Mouse (Mus musculus) heart, adult 2 months (tissue): Measurements from ENCODE around the gene Proser2. TPM values are rescaled to one million over a fixed set of nuclear protein-coding genes. Genes with fewer than 3 reads are reported as not detected.

Experiments
- DNase-seq, 2 experiments: peaks; one replicate each; pipeline ENCODE4 v3.0.0; 2021
- H3K27ac ChIP-seq: fragments of 200-600 bp; 2 replicates; pipeline ENCODE4 v1.8.1; 2022
- H3K27me3 ChIP-seq: fragments of 200-500 bp; 2 replicates; pipeline ENCODE4 v1.6.1; 2012; ENCODE audit warnings: mild to moderate bottlenecking, low read length, inconsistent platforms, mixed read lengths; ENCODE audit not compliant: control insufficient read depth, insufficient read depth
- H3K36me3 ChIP-seq: fragments of 200-500 bp; 2 replicates; pipeline ENCODE4 v1.6.1; 2012; ENCODE audit warnings: low read length, inconsistent platforms; ENCODE audit not compliant: control insufficient read depth, insufficient read depth
- H3K4me1 ChIP-seq: fragments of 200-500 bp; 2 replicates; pipeline ENCODE4 v1.6.1; 2011; ENCODE audit warnings: low read length; ENCODE audit not compliant: control insufficient read depth, insufficient read depth
- H3K4me3 ChIP-seq: fragments of 200-600 bp; 2 replicates; pipeline ENCODE4 v1.8.1; 2022
- H3K79me2 ChIP-seq: fragments of 200-500 bp; replicated peaks from 2 replicates; pipeline ENCODE4 v1.6.1; 2012; ENCODE audit warnings: mild to moderate bottlenecking, inconsistent platforms, low read length, moderate library complexity, mixed read lengths; ENCODE audit not compliant: control insufficient read depth, insufficient read depth
- H3K9ac ChIP-seq: fragments of 200-500 bp; 2 replicates; pipeline ENCODE4 v1.6.1; 2012; ENCODE audit warnings: low read depth, mild to moderate bottlenecking, control low read depth, inconsistent platforms, low read length, mixed read lengths
- CTCF ChIP-seq: fragments of 200-600 bp; IDR thresholded peaks from 2 replicates; pipeline ENCODE4 v1.8.1; 2022; ENCODE audit warnings: antibody characterized with exemption, mild to moderate bottlenecking, moderate library complexity
- EP300 ChIP-seq: fragments of 200-500 bp; IDR thresholded peaks from 2 replicates; pipeline ENCODE4 v1.6.1; 2011; ENCODE audit warnings: low read depth, low read length, control low read depth; ENCODE audit not compliant: insufficient read depth
- POLR2A ChIP-seq: fragments of 200-500 bp; IDR thresholded peaks from 2 replicates; pipeline ENCODE4 v1.6.1; 2011; ENCODE audit warnings: mild to moderate bottlenecking, low read depth, low read length, control low read depth; ENCODE audit not compliant: insufficient read depth
- WGBS: fragments of 180-500 bp; shearing (Covaris S2); methylation state at CpG from one replicate; pipeline ENCODE4 v1.1.7; 2018; 5-methylcytosine and 5-hydroxymethylcytosine counted together
- intact Hi-C: fragments of 180-260 bp; cut with DNase I; formaldehyde crosslinking; loops from one replicate; pipeline ENCODE4 v1.15.1; 2025
- polyA plus RNA-seq: library from polyadenylated mRNA; depleted of rRNA; stranded (reverse); fragments of >200 nt; gene quantifications from 2 replicates; pipeline ENCODE4 v1.2.3, GENCODE M21; 2012; rRNA removed
- total RNA-seq, 2 experiments: library from RNA; stranded (reverse); gene quantifications; 2 replicates each; pipeline ENCODE4 v1.2.3; 2021

The Proser2 gene
- total and polyA plus RNA-seq, 3 experiments: 4.7 to 16.6 (median 12.2) TPM

DNA sequence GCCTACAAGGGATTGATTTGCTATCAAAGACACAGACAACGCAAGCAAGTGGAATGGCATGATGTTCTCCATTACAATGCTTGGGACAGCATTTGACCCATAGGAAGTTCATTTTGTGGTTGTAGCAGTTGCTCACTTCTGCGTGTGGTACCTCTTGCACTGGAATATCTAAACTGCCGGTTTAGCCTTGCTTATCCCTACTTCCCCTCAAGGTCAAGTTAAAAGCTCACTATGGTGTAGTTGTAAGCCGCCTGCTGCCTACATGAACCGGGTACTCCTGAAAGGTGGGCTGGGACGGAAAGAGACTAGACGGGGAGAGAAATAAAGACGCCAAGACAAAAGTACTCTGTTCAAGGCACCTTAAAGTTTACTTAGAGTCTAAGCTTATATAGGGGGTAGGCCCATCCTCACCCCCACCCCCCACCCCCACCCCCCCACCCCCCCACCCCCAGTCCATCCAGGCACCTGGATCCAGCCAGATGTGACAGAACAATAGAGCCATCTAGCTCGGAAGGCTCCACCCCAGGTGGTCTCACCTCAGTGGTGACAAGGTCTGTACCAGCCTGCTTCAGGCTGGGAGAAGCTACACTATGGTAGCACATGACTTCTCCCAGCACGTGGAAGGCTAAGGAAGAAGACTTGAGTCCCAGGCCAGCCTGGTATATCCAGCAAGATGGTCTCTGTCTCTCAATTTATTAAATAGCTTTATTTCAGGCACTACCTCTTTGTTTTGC lies 69.8 kb downstream of the Proser2 start:
- H3K4me3 ChIP-seq: no peak overlapping the region
- 78% methylated on average over 10 of the region's 10 CpGs for whole genome bisulfite sequencing
- no peaks in the 10 kb centered on the region for H3K4me1 ChIP-seq
- H3K36me3 ChIP-seq: no peaks in the 10 kb centered on the region; the same call in 1 of the 2 replicates
- no peaks in the 10 kb centered on the region for H3K27me3 ChIP-seq
- no peak for DNase-seq
- H3K79me2 ChIP-seq: no peaks in the 10 kb centered on the region
- H3K9ac ChIP-seq: no peak overlapping the region
- intact Hi-C loops: no loop called here
- TF ChIP-seq EP300 (no peak), CTCF (no peak), POLR2A (no peak)
- H3K27ac ChIP-seq: no peak overlapping the region

- 88% methylated on average over 2 of the region's 2 CpGs for WGBS
- Histone ChIP-seq H3K9ac (no peak overlapping the region), H3K27ac (no peak overlapping the region), H3K36me3 (no peaks in the 10 kb centered on the region; the same call in 1 of the 2 replicates), H3K27me3 (no peaks in the 10 kb centered on the region), H3K4me1 (no peaks in the 10 kb centered on the region), H3K79me2 (no peaks in the 10 kb centered on the region), H3K4me3 (no peak overlapping the region)
- intact Hi-C loops: no loop called here
- DNase-seq: no peak
- no peak for TF ChIP-seq EP300
- no peak for TF ChIP-seq POLR2A
- no peak for TF ChIP-seq CTCF
Observed at GRCm38 (mm10) chr2:6059291-6059690, 70.7 kb downstream of the Proser2 start.

DNA sequence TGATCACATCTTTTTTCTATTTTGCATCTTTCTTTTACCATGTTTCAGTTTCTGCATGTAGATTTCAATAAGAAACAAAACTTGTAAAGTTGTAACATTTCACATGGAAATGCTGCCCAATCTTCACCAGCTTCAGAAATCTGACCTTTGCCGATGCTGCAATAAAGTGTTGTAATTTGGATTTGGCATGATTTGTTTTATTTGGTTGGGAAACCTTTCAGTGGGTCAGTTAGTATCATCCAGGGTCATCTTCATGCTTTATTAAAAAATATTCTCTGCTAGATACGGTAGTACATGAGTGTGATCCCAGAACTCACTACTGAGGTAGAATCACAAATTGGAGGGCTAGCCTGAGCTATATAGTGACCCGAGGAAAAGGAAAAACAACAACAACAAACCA lies 73.5 kb downstream of the Proser2 start:
- intact Hi-C loops: no loop called here
- WGBS: 89% methylated on average over 3 of the region's 3 CpGs
- no peaks in the 10 kb centered on the region for H3K4me1 ChIP-seq
- no peak overlapping the region for H3K4me3 ChIP-seq
- no peaks in the 10 kb centered on the region for H3K27me3 ChIP-seq
- no peak overlapping the region for H3K9ac ChIP-seq
- H3K27ac ChIP-seq: no peak overlapping the region
- TF ChIP-seq EP300 (no peak), CTCF (no peak), POLR2A (no peak)
- H3K79me2 ChIP-seq: no peaks in the 10 kb centered on the region
- no peaks in the 10 kb centered on the region; the same call in 1 of the 2 replicates for H3K36me3 ChIP-seq
- no peak for DNase-seq

GRCm38 (mm10) chr2:6055466-6055865 lies 74.5 kb downstream of the Proser2 start:
- Histone ChIP-seq H3K4me1 (no peaks in the 10 kb centered on the region), H3K79me2 (no peaks in the 10 kb centered on the region), H3K27me3 (no peaks in the 10 kb centered on the region), H3K4me3 (no peak overlapping the region), H3K27ac (no peak overlapping the region), H3K36me3 (peaks cover under 1% of the 10 kb centered on the region), H3K9ac (no peak overlapping the region)
- TF ChIP-seq POLR2A: no peak
- TF ChIP-seq CTCF: no peak
- no peak for TF ChIP-seq EP300
- 95% methylated on average over 11 of the region's 11 CpGs for WGBS
- DNase-seq: no peak
- intact Hi-C loops: no loop called here

GRCm38 (mm10) chr2:6049018-6049417 lies 81.0 kb downstream of the Proser2 start:
- Histone ChIP-seq H3K27me3 (no peaks in the 10 kb centered on the region), H3K9ac (no peak overlapping the region), H3K36me3 (peaks cover 3% of the 10 kb centered on the region), H3K27ac (no peak overlapping the region), H3K79me2 (no peaks in the 10 kb centered on the region), H3K4me3 (no peak overlapping the region), H3K4me1 (no peaks in the 10 kb centered on the region; the same call in 1 of the 2 replicates)
- TF ChIP-seq CTCF: no peak
- TF ChIP-seq POLR2A: no peak
- TF ChIP-seq EP300: no peak
- DNase-seq: no peak
- intact Hi-C loops: no loop called here
- WGBS: 88% methylated on average over 3 of the region's 3 CpGs

GRCm38 (mm10) chr2:6048570-6048969 lies 81.4 kb downstream of the Proser2 start:
- H3K9ac ChIP-seq: no peak overlapping the region
- no peak for TF ChIP-seq POLR2A
- TF ChIP-seq EP300: no peak
- H3K79me2 ChIP-seq: no peaks in the 10 kb centered on the region
- WGBS: 77% methylated on average over 4 of the region's 4 CpGs
- intact Hi-C loops: no loop called here
- peaks cover 3% of the 10 kb centered on the region for H3K36me3 ChIP-seq
- H3K4me1 ChIP-seq: no peaks in the 10 kb centered on the region; the same call in 1 of the 2 replicates
- no peaks in the 10 kb centered on the region for H3K27me3 ChIP-seq
- DNase-seq: no peak
- no peak overlapping the region for H3K4me3 ChIP-seq
- H3K27ac ChIP-seq: no peak overlapping the region

Other genes starting within 250 kb of the Proser2 start
- gene Sec61a2, start 234.8 kb downstream of the Proser2 start, total RNA-seq: 10 to 100 TPM; 12.1 to 12.7 TPM
- gene Sec61a2, start 234.8 kb downstream of the Proser2 start, polyA plus RNA-seq: 18.4 and 39.4 TPM in 2 replicates
- gene Dhtkd1, start 187.4 kb downstream of the Proser2 start, total RNA-seq: 1 to 10 TPM; 4.5 to 6.8 TPM
- gene Dhtkd1, start 187.4 kb downstream of the Proser2 start, polyA plus RNA-seq: 3.6 and 11.7 TPM in 2 replicates
- 10 to 100 TPM; 16.2 to 16.7 TPM for gene Upf2, start 178.7 kb downstream of the Proser2 start, total RNA-seq
- gene Upf2, start 178.7 kb downstream of the Proser2 start, polyA plus RNA-seq: 2.9 and 5.0 TPM in 2 replicates
- 10 to 100 TPM; 24.0 to 27.1 TPM for gene Echdc3, start 82.8 kb upstream of the Proser2 start, total RNA-seq
- 30.6 and 41.7 TPM in 2 replicates for gene Echdc3, start 82.8 kb upstream of the Proser2 start, polyA plus RNA-seq
- 1 to 10 TPM; 6.5 to 6.6 TPM for gene Usp6nl, start 192.5 kb upstream of the Proser2 start, total RNA-seq
- 2.0 and 2.8 TPM in 2 replicates for gene Usp6nl, start 192.5 kb upstream of the Proser2 start, polyA plus RNA-seq